Mouse (Mus musculus): ENCODE data around the gene Atad2b.
"Not testable (repeated sequence)": the region's sequence is repeated elsewhere in the genome, so short reads cannot be mapped to it uniquely, and the experiment has no call there.

The Atad2b gene

GRCm38 (mm10) chr12:4916994-4917804 is at the start of gene Atad2b:
TSS of gene Atad2b (plus strand) at chr12:4917353.
- peak; percentile 99 for DNase-seq

DNA sequence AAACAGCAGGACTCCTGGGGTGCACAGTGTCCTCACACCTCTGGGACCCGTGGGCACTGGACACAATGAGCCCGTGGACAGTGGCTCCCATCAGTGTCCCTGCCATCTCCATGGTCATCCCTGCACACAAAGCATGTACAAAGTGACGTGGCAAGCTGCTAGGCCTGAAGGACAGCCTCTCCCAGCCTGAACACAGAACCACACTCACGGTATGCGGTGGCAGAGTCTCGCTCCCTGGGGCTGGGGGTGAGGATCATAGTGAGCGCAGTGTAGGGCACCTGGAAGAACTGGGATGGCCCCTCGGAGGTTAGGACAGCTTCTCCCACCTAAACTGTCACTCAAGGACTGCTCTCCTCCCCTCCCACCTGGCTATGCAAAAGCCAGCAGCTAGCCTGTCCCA is 48.2 kb upstream of the Atad2b start:
- no peak for DNase-seq

- DNase-seq, result no peak
Measured at GRCm38 (mm10) chr12:4871260-4871659, 45.9 kb upstream of the Atad2b start.

DNA sequence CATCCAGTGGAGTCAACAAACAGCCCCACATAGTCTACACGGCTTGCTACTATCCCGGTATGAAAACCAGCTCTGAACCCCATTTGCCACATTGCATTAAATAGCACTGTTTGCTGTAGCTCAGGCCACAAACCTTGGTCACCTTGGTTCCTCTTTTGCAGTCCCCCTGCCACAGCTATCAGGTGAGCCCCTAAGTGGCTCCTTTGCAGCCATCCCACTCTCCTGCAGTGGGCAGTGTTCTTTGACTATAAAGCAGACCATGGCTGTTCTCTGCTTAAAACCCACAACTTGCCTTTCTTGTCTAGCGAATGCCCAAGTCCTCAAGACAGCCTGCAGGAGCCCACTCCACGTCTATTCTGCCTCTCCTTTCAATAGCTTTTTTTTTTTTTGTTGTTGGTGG is 44.9 kb upstream of the Atad2b start:
- no peak for DNase-seq

GRCm38 (mm10) chr12:4872983-4873477 is 44.1 kb upstream of the Atad2b start:
- DNase-seq, result no peak

- no peak for DNase-seq
Measured at GRCm38 (mm10) chr12:4873531-4873930, 43.6 kb upstream of the Atad2b start.

DNA sequence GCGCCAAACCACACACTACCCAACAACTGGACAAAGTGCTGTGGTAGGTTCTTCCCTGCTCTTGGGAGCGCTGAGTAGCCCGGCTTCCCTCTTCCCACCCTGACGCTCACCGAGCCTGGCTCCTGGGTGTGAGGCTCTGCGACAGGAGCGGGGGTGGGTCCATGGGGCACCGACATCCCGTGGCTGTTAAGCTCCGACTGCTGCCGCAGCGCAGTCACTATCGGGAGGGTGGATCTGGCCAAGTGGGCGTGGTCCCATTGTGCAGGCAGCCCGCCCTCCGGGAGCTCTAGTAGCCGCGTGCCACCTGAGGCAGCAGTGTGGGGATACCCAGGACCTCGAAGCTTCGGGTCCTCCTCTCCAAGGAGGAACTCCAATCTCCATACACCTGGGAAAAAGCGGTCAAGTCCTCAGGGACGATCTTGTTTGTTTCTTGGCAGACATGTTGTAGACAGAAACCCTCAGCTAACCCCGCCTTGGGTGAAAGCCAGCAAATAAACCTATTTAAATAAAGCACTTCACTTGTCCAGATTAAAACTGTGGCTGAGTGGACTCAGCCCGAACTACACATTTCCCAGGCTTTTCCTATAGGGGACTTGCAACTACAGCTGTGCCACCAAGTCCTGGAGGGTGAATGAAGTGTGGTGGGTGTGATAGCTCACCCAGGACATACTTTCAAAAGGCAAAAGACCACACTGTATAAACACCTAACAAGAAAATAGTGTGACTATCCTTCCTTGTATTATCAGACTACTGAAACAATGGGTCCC is 42.8 kb upstream of the Atad2b start, which contains the start of gene Mfsd2b:
TSS of gene Mfsd2b (minus strand) at position 199 of the 767 bp plus-strand sequence.
- DNase-seq, result peak; percentile 87

- no peak for DNase-seq
Measured at GRCm38 (mm10) chr12:4875623-4876022, 41.5 kb upstream of the Atad2b start.

DNA sequence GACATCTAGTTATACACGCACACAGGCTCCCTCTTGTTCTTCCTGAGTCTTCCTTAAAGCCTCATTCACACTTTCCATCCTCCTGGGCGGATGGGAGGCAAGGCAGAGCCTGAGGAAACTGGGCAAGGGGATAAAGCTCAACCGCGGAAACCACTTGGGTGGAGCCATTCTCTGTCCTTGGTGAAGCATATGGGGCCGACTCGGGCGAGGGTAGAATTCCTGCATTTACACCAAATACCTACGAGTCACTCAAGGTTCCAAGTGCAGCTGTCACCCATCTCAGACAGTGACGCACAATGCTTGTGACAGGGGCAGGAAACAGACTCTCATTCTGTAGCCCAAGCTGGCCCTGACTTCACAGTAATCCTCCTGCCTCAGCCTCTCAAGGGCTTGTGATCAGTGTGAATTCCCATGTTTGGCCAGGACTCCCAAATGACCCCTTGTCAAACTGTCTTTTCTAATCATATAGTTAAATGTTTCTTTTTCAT is 38.8 kb upstream of the Atad2b start:
- no peak for DNase-seq

GRCm38 (mm10) chr12:4879048-4879447 is 38.1 kb upstream of the Atad2b start:
- no peak for DNase-seq

- DNase-seq, result no peak
Measured at GRCm38 (mm10) chr12:4882086-4882485, 35.1 kb upstream of the Atad2b start.

- no peak for DNase-seq
Measured at GRCm38 (mm10) chr12:4885062-4885461, 32.1 kb upstream of the Atad2b start.

DNA sequence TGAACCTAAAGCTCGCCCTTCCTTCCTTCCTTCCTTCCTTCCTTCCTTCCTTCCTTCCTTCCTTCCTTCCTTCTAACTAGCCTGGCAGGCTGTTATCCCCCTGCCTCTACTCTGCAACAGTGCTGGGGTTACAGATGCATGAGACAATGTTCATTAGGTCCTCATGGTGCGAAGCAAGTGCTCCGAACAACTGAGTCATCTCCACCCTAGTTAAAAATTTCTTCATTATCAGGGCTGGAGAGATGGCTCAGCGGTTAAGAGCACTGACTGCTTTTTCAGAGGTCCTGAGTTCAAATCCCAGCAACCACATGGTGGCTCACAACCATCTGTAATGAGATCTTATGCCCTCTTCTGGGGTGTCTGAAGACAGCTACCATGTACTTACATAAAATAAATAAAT is 30.6 kb upstream of the Atad2b start:
- not testable (repeated sequence) for DNase-seq

DNA sequence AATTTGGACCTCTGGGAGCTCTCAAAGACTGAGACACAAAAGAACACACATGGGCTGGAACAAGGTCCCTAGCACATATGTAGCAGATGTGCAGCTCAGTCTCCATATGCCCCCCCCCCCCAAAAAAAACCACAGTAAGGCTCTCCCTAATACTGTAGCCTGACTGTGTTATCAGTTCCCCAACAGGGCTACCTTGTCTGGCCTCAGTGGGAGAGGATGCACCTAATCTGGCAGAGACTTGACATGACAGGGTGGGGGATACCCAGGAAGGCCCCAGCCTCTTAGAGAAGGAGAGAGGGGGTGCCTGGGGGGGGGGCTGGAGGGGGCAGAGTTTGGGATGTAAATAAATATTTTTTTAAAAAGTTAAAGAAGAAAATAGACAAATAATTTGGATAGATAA is 28.4 kb upstream of the Atad2b start:
- no peak for DNase-seq

DNA sequence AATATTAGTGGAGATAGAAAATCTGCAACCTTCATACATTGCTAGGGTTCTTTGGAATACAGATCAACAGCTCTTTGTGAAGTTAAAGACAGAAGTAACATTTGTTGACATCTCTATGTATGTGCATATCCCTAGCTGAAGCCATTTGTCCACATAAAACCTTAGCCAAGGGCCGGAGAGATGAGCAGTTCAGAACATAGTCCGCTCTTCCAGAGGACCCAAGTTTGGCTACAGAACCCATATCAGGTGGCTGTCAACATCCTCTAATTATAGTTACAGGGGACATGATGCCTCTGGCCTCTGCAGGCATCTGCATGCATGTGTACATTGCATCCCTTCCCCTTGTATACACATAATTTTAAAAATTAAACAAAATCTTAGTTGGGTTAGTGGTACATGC is 27.9 kb upstream of the Atad2b start:
- no peak for DNase-seq

- no peak for DNase-seq
Measured at GRCm38 (mm10) chr12:4889891-4890290, 27.3 kb upstream of the Atad2b start.

DNA sequence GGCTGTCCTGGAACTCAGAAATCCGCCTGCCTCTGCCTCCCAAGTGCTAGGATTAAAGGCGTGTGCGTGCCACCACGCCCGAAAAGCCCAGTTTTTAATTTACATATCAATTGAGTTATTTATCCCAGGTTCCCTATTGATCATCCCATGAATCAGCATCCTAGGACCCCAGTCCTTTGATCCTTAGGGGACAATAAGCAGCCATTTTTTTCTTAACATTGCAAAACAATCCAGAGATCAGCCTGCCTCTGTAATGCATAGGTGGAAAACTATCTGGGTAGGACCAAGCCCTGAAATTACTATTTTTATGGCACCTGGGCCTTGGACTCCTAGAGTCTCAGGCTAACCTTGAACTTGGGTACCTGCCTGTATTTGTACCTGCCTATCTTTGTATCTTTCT is 19.1 kb upstream of the Atad2b start:
- no peak for DNase-seq

DNA sequence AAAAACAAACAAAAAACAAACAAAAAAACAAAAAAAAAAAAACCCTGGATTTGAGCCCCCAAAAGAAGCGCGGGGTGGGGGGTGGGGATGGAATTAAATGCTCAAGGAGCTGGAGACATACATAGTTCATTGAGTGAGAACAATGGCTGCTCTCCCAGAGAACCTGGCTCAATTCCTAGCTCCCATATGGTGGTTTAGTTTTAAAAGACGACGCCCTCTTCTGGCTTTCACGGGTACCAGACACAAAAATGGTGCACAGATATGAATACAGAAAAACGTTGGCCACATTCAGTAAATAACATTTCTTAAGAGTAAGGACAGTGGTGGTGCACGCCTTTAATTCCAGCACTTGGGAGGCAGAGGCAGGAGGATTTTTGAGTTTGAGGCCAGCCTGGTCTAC is 11.2 kb upstream of the Atad2b start:
- DNase-seq, result no peak

DNA sequence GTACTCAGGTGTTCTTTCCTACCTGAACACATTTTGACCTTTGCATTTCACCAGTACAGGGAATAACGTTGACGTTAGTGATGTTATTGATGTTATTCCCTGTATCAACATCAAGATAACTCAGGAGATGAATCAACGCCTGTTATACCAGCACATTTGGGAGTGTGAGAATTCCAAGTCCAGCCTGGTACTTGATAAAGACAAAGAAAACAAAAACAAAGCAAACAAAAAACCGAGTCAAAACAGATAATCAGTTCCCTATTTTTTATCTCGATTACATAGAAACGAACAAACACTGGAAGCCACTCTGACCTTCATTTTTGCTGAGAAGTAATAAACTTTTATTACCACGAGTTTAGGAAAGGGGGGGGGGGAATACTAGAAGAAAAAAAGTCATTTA is 10.7 kb upstream of the Atad2b start:
- no peak for DNase-seq

- DNase-seq, result peak; percentile 98
Measured at GRCm38 (mm10) chr12:4906951-4907906, 9.9 kb upstream of the Atad2b start, which contains the start of gene Ubxn2a. TSS of gene Ubxn2a (minus strand) at chr12:4907705.

- DNase-seq, result no peak
Measured at GRCm38 (mm10) chr12:4908391-4908790, 8.8 kb upstream of the Atad2b start.

- not testable (repeated sequence) for DNase-seq
Measured at GRCm38 (mm10) chr12:4910496-4910895, 6.7 kb upstream of the Atad2b start.

Data from kidney, postnatal 10 days (tissue).